Mouse (Mus musculus) CH12.LX (cell line): ENCODE data around the gene Ror1.

Experiments used
- CHD1 ChIP-seq: IDR thresholded peaks from 2 replicates; pipeline ENCODE4 v1.6.1; 2012; ENCODE audit warnings: low read depth, low read length, improper control_type of control experiment, inconsistent platforms
- ETS1 ChIP-seq: conservative IDR thresholded peaks from 2 replicates; pipeline ENCODE4 v1.6.1; 2012; ENCODE audit warnings: low read depth, mild to moderate bottlenecking, inconsistent platforms, low read length, improper control_type of control experiment, moderate library complexity
- POLR2A ChIP-seq: IDR thresholded peaks from 2 replicates; pipeline ENCODE4 v1.6.1; 2011; ENCODE audit warnings: low read depth, mild to moderate bottlenecking, improper control_type of control experiment, low read length
- USF1 ChIP-seq: IDR thresholded peaks from 2 replicates; pipeline ENCODE4 v1.6.1; 2014; ENCODE audit warnings: low read depth, mild to moderate bottlenecking, inconsistent platforms, low read length, improper control_type of control experiment
- ZC3H11A ChIP-seq: IDR thresholded peaks from 2 replicates; pipeline ENCODE4 v1.6.1; 2012; ENCODE audit warnings: low read depth, mild to moderate bottlenecking, inconsistent platforms, low read length, improper control_type of control experiment
- ZNF384 ChIP-seq: IDR thresholded peaks from 2 replicates; pipeline ENCODE4 v1.6.1; 2012; ENCODE audit warnings: low read depth, low read length, improper control_type of control experiment, inconsistent platforms

GRCm38 (mm10) chr4:100253831-100254230 is 158.2 kb downstream of the Ror1 start:
- TF ChIP-seq POLR2A, result no peak
- TF ChIP-seq ZC3H11A, result no peak
- TF ChIP-seq CHD1, result no peak
- no peak for TF ChIP-seq ETS1
- TF ChIP-seq ZNF384, result no peak
- TF ChIP-seq USF1, result no peak
